Mouse (Mus musculus): ENCODE results near the gene Gm7945. TPM values are rescaled to one million over a fixed set of nuclear protein-coding genes. Genes with fewer than 3 reads are reported as not detected.

The Gm7945 gene
- total and polyA plus RNA-seq, 3 experiments = not detected

Other genes with a start within 250 kb of the Gm7945 start
- gene Mbl1, start 234.9 kb downstream of the Gm7945 start, total RNA-seq (2012; rRNA removed) = not detected in 2 replicates
- gene Mbl1, start 234.9 kb downstream of the Gm7945 start, total RNA-seq (2014; rRNA removed) = not detected in 2 replicates
- not detected in 2 replicates for gene Mbl1, start 234.9 kb downstream of the Gm7945 start, polyA plus RNA-seq (2012; ENCODE audit: insufficient read length, low read depth)
- gene Sftpd, start 201.2 kb downstream of the Gm7945 start, total RNA-seq (2012; rRNA removed) = not detected in 2 replicates
- gene Sftpd, start 201.2 kb downstream of the Gm7945 start, total RNA-seq (2014; rRNA removed) = not detected in 2 replicates
- not detected in 2 replicates for gene Sftpd, start 201.2 kb downstream of the Gm7945 start, polyA plus RNA-seq (2012; ENCODE audit: insufficient read length, low read depth)
- not detected in 2 replicates for gene Gm2832, start 107.6 kb downstream of the Gm7945 start, total RNA-seq (2012; rRNA removed)
- 0.18 TPM in 1 of 2 replicates, not detected in the other for gene Gm2832, start 107.6 kb downstream of the Gm7945 start, total RNA-seq (2014; rRNA removed)
- not detected in 2 replicates for gene Gm2832, start 107.6 kb downstream of the Gm7945 start, polyA plus RNA-seq (2012; ENCODE audit: insufficient read length, low read depth)
- gene Gm5798, start 37.8 kb downstream of the Gm7945 start, total RNA-seq (2012; rRNA removed) = not detected in 2 replicates
- gene Gm5798, start 37.8 kb downstream of the Gm7945 start, total RNA-seq (2014; rRNA removed) = not detected in 2 replicates
- gene Gm5798, start 37.8 kb downstream of the Gm7945 start, polyA plus RNA-seq (2012; ENCODE audit: insufficient read length, low read depth) = not detected in 2 replicates
- gene Gm6482, start 21.9 kb upstream of the Gm7945 start, total RNA-seq (2012; rRNA removed) = not detected in 2 replicates
- not detected in 2 replicates for gene Gm6482, start 21.9 kb upstream of the Gm7945 start, total RNA-seq (2014; rRNA removed)
- not detected in 2 replicates for gene Gm6482, start 21.9 kb upstream of the Gm7945 start, polyA plus RNA-seq (2012; ENCODE audit: insufficient read length, low read depth)
- not detected in 2 replicates for gene Gm7954, start 67.1 kb upstream of the Gm7945 start, total RNA-seq (2012; rRNA removed)
- gene Gm7954, start 67.1 kb upstream of the Gm7945 start, total RNA-seq (2014; rRNA removed) = not detected in 2 replicates
- gene Gm7954, start 67.1 kb upstream of the Gm7945 start, polyA plus RNA-seq (2012; ENCODE audit: insufficient read length, low read depth) = not detected in 2 replicates
- not detected in 2 replicates for gene Gm3486, start 103.1 kb upstream of the Gm7945 start, total RNA-seq (2012; rRNA removed)
- gene Gm3486, start 103.1 kb upstream of the Gm7945 start, total RNA-seq (2014; rRNA removed) = not detected in 2 replicates
- gene Gm3486, start 103.1 kb upstream of the Gm7945 start, polyA plus RNA-seq (2012; ENCODE audit: insufficient read length, low read depth) = not detected in 2 replicates
- not detected in 2 replicates for gene Gm7970, start 169.2 kb upstream of the Gm7945 start, total RNA-seq (2012; rRNA removed)
- not detected in 2 replicates for gene Gm7970, start 169.2 kb upstream of the Gm7945 start, total RNA-seq (2014; rRNA removed)
- not detected in 2 replicates for gene Gm7970, start 169.2 kb upstream of the Gm7945 start, polyA plus RNA-seq (2012; ENCODE audit: insufficient read length, low read depth)
- not detected in 2 replicates for gene 1700049E17Rik2, start 186.8 kb upstream of the Gm7945 start, total RNA-seq (2012; rRNA removed)
- not detected in 2 replicates for gene 1700049E17Rik2, start 186.8 kb upstream of the Gm7945 start, total RNA-seq (2014; rRNA removed)
- gene 1700049E17Rik2, start 186.8 kb upstream of the Gm7945 start, polyA plus RNA-seq (2012; ENCODE audit: insufficient read length, low read depth) = not detected in 2 replicates
- gene Gm3072, start 238.2 kb upstream of the Gm7945 start, total RNA-seq (2012; rRNA removed) = not detected in 2 replicates
- gene Gm3072, start 238.2 kb upstream of the Gm7945 start, total RNA-seq (2014; rRNA removed) = not detected in 2 replicates
- gene Gm3072, start 238.2 kb upstream of the Gm7945 start, polyA plus RNA-seq (2012; ENCODE audit: insufficient read length, low read depth) = not detected in 2 replicates